Mouse (Mus musculus) heart, postnatal 4 days (tissue): Measurements from ENCODE around the gene Uncx. TPM values are rescaled to one million over a fixed set of nuclear protein-coding genes. Genes with fewer than 3 reads are reported as not detected.

ENCODE experiments used
- DNase-seq: peaks from one replicate; pipeline ENCODE4 v3.0.0; 2021
- total RNA-seq, 2 experiments: library from RNA; stranded (reverse); gene quantifications; 2 replicates each; pipeline ENCODE4 v1.2.3; 2021

Uncx gene
- total RNA-seq: not detected

GRCm38 (mm10) chr5:139543214-139543613, at the start of gene Uncx:
Gene Uncx (plus strand): TSS chr5:139543494.
- DNase-seq: no peak

GRCm38 (mm10) chr5:139493690-139494089, 49.6 kb upstream of the Uncx start:
- DNase-seq: no peak

GRCm38 (mm10) chr5:139495019-139495669, 48.1 kb upstream of the Uncx start:
- no peak for DNase-seq

- DNase-seq: no peak
Observed at GRCm38 (mm10) chr5:139496939-139497338, 46.4 kb upstream of the Uncx start.

GRCm38 (mm10) chr5:139498791-139499190, 44.5 kb upstream of the Uncx start:
- DNase-seq: no peak

GRCm38 (mm10) chr5:139502281-139502680, 41.0 kb upstream of the Uncx start:
- no peak for DNase-seq

- peak; percentile 85 for DNase-seq
Observed at GRCm38 (mm10) chr5:139505073-139505606, 38.2 kb upstream of the Uncx start.

- no peak for DNase-seq
Observed at GRCm38 (mm10) chr5:139506207-139506606, 37.1 kb upstream of the Uncx start.

GRCm38 (mm10) chr5:139510682-139511366, 32.5 kb upstream of the Uncx start:
- DNase-seq: peak; percentile 37

- DNase-seq: no peak
Observed at GRCm38 (mm10) chr5:139512201-139512600, 31.1 kb upstream of the Uncx start.

- DNase-seq: peak; percentile 66
Observed at GRCm38 (mm10) chr5:139516281-139516680, 27.0 kb upstream of the Uncx start.

GRCm38 (mm10) chr5:139520069-139520834, 23.0 kb upstream of the Uncx start:
- DNase-seq: peak; percentile 81

- DNase-seq: no peak
Observed at GRCm38 (mm10) chr5:139521987-139522386, 21.3 kb upstream of the Uncx start.

- DNase-seq: no peak
Observed at GRCm38 (mm10) chr5:139528851-139529250, 14.4 kb upstream of the Uncx start.

GRCm38 (mm10) chr5:139535386-139535919, 7.8 kb upstream of the Uncx start:
- no peak for DNase-seq

- DNase-seq: peak; percentile 90
Observed at GRCm38 (mm10) chr5:139536211-139536910, 6.9 kb upstream of the Uncx start.

- no peak for DNase-seq
Observed at GRCm38 (mm10) chr5:139536911-139537738, 6.2 kb upstream of the Uncx start.

GRCm38 (mm10) chr5:139537739-139538135, 5.6 kb upstream of the Uncx start:
- no peak for DNase-seq

- DNase-seq: no peak
Observed at GRCm38 (mm10) chr5:139541151-139542042, 1.9 kb upstream of the Uncx start.

GRCm38 (mm10) chr5:139542043-139542365, 1.3 kb upstream of the Uncx start:
- no peak for DNase-seq
